Comparison of ENCODE assay signal across 20 mouse cellular contexts in genomic region chr13:99748128-99748527, GRCm38 (mm10).
DNase-seq lines count a peak whose midpoint lies in the region; ATAC-seq lines count a peak whose summit lies in the region.
"Had no signal": no experiment of that assay in that cellular context is flagged by ENCODE, and none has a peak within 500 bp of the region (broad histone marks: within the 10 kb centered on the region; RNA-seq: fewer than 3 reads in every experiment).

No protein-coding gene starts in this region.

- WGBS in forebrain, embryonic 13.5 days = 82% methylated on average over 9 of the region's 9 CpGs
- 86% methylated on average over 9 of the region's 9 CpGs for WGBS in forebrain, embryonic 11.5 days
- 33% methylated on average over 9 of the region's 9 CpGs for WGBS in liver, embryonic 15.5 days (ENCODE audit: insufficient replicate concordance)
- WGBS in midbrain, embryonic 10.5 days = 88% methylated on average over 9 of the region's 9 CpGs

- H3K36me3 ChIP-seq in forebrain, embryonic 13.5 days (ENCODE audit: poor library complexity, severe bottlenecking) = no peaks in the 10 kb centered on the region
- H3K36me3 ChIP-seq in forebrain, embryonic 11.5 days (ENCODE audit: control insufficient read depth, insufficient read depth, low read length) = no peaks in the 10 kb centered on the region
- H3K36me3 ChIP-seq in liver, embryonic 15.5 days (replicated peaks) = no peaks in the 10 kb centered on the region
- no peaks in the 10 kb centered on the region for H3K36me3 ChIP-seq in midbrain, embryonic 10.5 days
- H3K36me3 ChIP-seq: forebrain, embryonic 15.5 days; G1E; heart, embryonic 13.5 days; limb, embryonic 15.5 days; midbrain, embryonic 15.5 days had no signal

- no peaks in the 10 kb centered on the region for H3K9me3 ChIP-seq in forebrain, embryonic 13.5 days (replicated peaks)
- H3K9me3 ChIP-seq in forebrain, embryonic 11.5 days (ENCODE audit: control insufficient read depth, low read length) = no peaks in the 10 kb centered on the region
- H3K9me3 ChIP-seq in liver, embryonic 15.5 days (replicated peaks) = no peaks in the 10 kb centered on the region
- no peaks in the 10 kb centered on the region for H3K9me3 ChIP-seq in midbrain, embryonic 10.5 days (replicated peaks)
- H3K9me3 ChIP-seq: forebrain, embryonic 15.5 days; heart, embryonic 13.5 days; limb, embryonic 15.5 days; midbrain, embryonic 15.5 days had no signal

- no peaks in the 10 kb centered on the region for H3K27me3 ChIP-seq in forebrain, embryonic 13.5 days
- H3K27me3 ChIP-seq in forebrain, embryonic 11.5 days (ENCODE audit: control insufficient read depth, insufficient read depth, low read length) = no peaks in the 10 kb centered on the region
- H3K27me3 ChIP-seq in liver, embryonic 15.5 days = 0 out of 2 replicates have a peak, but pooled peaks cover 6% of the 10 kb centered on the region
- no peaks in the 10 kb centered on the region for H3K27me3 ChIP-seq in midbrain, embryonic 10.5 days (ENCODE audit: low read depth, poor library complexity, severe bottlenecking)
- H3K27me3 ChIP-seq: forebrain, embryonic 15.5 days; heart, embryonic 13.5 days; limb, embryonic 15.5 days; midbrain, embryonic 15.5 days had no signal

- H3K27ac ChIP-seq in forebrain, embryonic 13.5 days = no peak overlapping the region
- no peak overlapping the region for H3K27ac ChIP-seq in forebrain, embryonic 11.5 days (ENCODE audit: low read depth, low read length)
- no peak overlapping the region for H3K27ac ChIP-seq in liver, embryonic 15.5 days (replicated peaks)
- no peak overlapping the region for H3K27ac ChIP-seq in midbrain, embryonic 10.5 days (replicated peaks)
- H3K27ac ChIP-seq: forebrain, embryonic 15.5 days; heart, embryonic 13.5 days; limb, embryonic 15.5 days; midbrain, embryonic 15.5 days had no signal

- ATAC-seq in forebrain, embryonic 13.5 days = peak; percentile 25; the same call in 1 of the 2 replicates
- ATAC-seq in forebrain, embryonic 11.5 days (replicated peaks; ENCODE audit: low FRiP score) = no peak
- ATAC-seq in liver, embryonic 15.5 days (ENCODE audit: insufficient read depth) = peak; percentile 82
- ATAC-seq: CD4-positive, CD25-positive, alpha-beta regulatory T cell, adult 4 months; forebrain, embryonic 15.5 days; midbrain, embryonic 15.5 days had no signal

- DNase-seq in forebrain, embryonic 11.5 days (ENCODE audit: low spot score) = no peak
- DNase-seq in right cerebral cortex, adult 18-20 months = peak; percentile 45
- no peak for DNase-seq in right cerebral cortex, postnatal 10 days (ENCODE audit: low spot score in 2 of 2)
- DNase-seq in adrenal gland, adult 8-10 months = no peak
- DNase-seq in urinary bladder, postnatal 4 days (ENCODE audit: low spot score in 2 of 2) = no peak
- DNase-seq in midbrain, embryonic 10.5 days (ENCODE audit: low spot score) = no peak
- DNase-seq: cerebellum, adult 11 months; cerebellum, postnatal 14 days; kidney, adult 9 months; layer of hippocampus, postnatal 36 days; right cerebral cortex, postnatal 14 days; thymus, postnatal 25 days had no signal

- peaks cover 18% of the 10 kb centered on the region for H3K4me1 ChIP-seq in forebrain, embryonic 13.5 days
- H3K4me1 ChIP-seq in forebrain, embryonic 11.5 days (replicated peaks; ENCODE audit: control insufficient read depth, insufficient read depth, low read length) = peaks cover 4% of the 10 kb centered on the region; the same call in 1 of the 2 replicates
- H3K4me1 ChIP-seq in liver, embryonic 15.5 days (replicated peaks) = peaks cover 40% of the 10 kb centered on the region
- H3K4me1 ChIP-seq in midbrain, embryonic 10.5 days = peaks cover 19% of the 10 kb centered on the region

- H3K4me3 ChIP-seq in forebrain, embryonic 13.5 days = no peak overlapping the region
- no peak overlapping the region for H3K4me3 ChIP-seq in forebrain, embryonic 11.5 days (ENCODE audit: low read depth, low read length)
- H3K4me3 ChIP-seq in liver, embryonic 15.5 days (replicated peaks) = no peak overlapping the region
- H3K4me3 ChIP-seq in midbrain, embryonic 10.5 days = no peak overlapping the region
- H3K4me3 ChIP-seq: forebrain, embryonic 15.5 days; heart, embryonic 13.5 days; limb, embryonic 15.5 days; midbrain, embryonic 15.5 days had no signal

- no peak overlapping the region for H3K4me2 ChIP-seq in forebrain, embryonic 13.5 days
- no peak overlapping the region for H3K4me2 ChIP-seq in forebrain, embryonic 11.5 days (ENCODE audit: low read depth, low read length, severe bottlenecking)
- peak overlapping the region; percentile 23; the same call in 1 of the 2 replicates for H3K4me2 ChIP-seq in liver, embryonic 15.5 days
- H3K4me2 ChIP-seq: forebrain, embryonic 15.5 days; heart, embryonic 13.5 days; limb, embryonic 15.5 days; midbrain, embryonic 15.5 days had no signal

- H3K9ac ChIP-seq in forebrain, embryonic 13.5 days = no peak overlapping the region
- H3K9ac ChIP-seq in forebrain, embryonic 11.5 days (ENCODE audit: low read length) = no peak overlapping the region
- no peak overlapping the region for H3K9ac ChIP-seq in liver, embryonic 15.5 days
- H3K9ac ChIP-seq: forebrain, embryonic 15.5 days; heart, embryonic 13.5 days; limb, embryonic 15.5 days; midbrain, embryonic 15.5 days had no signal
